Mouse (Mus musculus) spleen, postnatal 4 days (tissue): ENCODE data around the gene Rasd2.

Source experiments
- DNase-seq, 2 experiments: peaks; one replicate each; pipeline ENCODE4 v3.0.0; 2022; ENCODE audit warnings: low spot score in 2 of 2

The Rasd2 gene

DNA sequence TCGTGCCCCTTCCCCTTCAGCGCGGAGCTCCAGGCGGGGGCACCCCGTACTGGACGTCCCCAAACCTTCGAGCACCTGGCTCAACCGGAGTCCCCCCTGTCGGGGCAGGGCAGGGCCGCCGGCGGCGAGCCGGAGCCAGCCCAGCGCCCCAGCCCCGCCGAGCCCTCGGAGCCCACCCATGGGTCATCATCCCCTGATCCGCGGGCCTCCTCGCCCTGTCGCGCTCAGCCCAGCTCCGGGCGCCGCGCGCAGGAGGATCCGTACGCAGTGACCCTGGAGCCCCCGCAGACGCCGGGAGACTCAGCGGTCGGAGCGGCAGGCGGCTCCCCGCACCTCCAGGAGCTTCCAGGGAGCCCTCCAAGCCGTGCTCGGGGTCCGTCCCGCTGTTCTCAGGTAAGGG, at the start of gene Rasd2:
Gene Rasd2, plus strand, starts transcription at position 259 of the 400 bp plus-strand sequence.
- no peak for DNase-seq

DNA sequence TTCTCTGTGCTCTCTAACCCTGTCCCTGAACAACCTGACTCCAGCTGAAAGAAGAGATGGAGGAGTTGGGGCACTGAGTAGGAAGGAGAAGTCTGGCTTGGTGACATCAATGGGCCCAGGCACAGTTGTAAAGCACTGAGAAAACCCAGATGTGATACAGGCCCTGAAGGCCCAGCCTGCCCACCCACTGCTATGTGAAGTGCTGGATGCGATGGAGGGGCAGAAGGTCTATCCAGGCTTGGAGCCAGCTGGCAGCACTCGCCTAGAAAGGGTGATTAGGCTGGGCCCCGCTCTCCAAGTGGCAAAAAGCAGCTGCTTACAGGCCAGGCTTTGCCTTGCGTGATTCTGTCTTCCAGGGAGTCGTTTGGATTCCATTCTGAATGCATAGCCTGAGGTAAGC, 44.4 kb upstream of the Rasd2 start:
- no peak for DNase-seq

DNA sequence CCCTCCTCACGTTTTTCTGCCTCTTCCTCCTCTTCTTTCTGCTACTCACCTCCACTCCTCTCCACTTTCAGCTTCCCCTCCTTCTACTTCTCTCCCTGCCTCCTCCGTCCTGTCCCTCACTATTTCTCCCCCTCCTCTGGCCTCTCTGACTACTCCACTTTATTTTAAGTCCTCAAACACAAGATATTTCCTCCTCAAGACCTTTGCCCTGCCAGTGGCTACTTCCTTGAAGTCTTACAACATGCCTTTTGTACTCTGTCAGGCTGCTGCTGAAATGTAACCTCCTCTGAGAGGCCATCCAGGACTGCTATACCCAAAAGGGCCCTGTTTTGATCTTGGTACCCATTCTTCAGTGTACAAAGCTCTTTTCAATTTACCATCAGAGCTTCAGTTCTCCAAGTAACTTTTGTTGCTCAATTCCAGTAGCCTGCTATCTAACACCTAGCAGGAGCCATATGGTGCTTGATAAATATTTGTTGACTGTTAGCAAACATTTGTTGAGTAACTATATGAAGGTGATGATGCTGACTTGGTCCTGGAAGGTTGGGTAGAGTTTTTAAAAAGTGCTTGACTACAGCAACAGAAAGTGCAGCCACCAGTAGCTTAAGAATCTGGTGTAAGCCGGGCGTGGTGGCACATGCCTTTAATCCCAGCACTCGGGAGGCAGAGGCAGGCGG, 41.6 kb upstream of the Rasd2 start:
- DNase-seq: no peak

DNA sequence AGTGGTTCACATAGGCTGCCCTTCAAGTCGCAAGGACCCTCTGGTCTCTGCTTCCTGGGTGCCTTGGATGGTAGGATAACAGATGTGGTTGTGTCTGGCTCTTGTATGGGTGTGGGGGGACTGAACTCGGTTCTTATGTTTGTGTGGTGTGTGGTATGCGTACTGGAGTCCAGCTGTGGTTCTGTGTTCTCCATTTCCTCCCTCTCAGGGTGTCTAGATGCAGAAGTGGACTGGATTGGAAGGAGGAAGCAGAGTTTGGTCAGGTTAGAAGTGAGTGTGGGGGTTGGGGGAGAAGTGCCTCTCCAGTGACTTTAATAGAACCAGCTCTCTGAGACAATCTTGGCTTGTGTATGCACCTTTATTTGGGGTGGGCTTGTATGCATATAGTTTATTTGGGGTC, 20.7 kb upstream of the Rasd2 start:
- DNase-seq: no peak

DNA sequence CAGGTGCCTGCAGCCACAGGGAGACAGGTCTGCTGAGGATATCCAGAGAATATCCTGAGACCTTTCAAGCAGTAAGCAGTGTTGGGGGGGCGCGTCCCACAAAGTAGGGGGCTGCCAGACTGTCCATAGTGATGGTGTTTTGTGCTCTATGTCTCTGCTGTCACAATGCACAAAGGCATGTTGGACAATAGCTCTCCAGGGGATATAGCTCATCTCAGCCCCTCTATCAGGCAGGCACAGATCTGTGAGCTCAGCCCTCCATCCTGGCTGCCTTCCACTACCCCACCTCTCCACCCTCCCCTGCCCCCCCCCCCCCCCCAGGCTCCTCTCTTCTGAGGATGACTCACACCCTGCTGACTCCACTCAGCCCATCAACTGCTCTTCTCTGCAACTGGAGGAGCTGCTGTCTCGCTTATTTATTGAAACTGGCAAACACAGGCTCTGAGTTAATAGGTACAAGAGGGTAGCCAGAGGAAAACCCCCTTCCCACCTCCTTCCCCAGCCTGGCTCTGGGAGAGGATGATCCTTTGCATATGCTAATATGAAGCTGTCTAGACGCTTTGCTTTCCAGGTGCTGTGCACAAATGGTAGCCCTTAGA, 19.2 kb upstream of the Rasd2 start:
- no peak for DNase-seq

DNA sequence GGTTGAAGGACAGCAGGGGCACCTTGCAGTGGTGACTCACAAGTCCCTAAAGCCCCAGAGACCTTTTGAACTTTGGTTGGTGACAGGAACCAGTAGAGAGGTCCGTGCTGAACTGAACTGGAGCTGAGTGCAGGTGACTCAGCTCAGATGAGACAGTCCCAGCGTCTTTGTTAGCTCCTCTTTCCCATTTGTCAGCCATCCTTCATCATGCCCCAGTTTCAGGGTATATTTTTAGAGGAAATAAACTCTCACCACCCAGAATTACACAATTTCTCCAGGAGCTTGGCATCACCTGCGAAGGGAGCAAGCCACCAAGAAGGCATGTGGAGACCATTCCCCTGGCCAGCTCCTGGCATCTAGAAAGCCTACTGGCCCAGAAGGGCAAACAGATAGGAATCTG, 16.6 kb upstream of the Rasd2 start:
- DNase-seq: no peak

DNA sequence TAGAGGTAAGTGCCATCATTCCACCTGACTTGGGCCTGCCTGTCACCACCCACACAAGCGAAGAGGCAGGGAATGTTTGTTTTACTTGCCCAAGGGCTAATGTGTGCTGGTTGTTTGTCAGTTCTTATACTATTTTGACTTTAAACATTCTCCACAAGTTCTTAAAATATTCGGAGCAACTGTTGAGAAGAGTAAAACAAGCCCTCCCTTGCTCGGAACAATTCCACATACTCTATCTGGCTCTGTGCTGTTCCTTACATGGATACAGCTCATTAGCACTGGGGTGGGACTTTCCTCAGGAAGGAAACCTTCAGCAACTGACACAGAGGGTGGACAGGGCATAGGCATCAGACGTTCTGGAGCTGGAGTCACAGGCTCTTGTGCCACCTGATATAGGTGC, 15.9 kb upstream of the Rasd2 start:
- no peak for DNase-seq

DNA sequence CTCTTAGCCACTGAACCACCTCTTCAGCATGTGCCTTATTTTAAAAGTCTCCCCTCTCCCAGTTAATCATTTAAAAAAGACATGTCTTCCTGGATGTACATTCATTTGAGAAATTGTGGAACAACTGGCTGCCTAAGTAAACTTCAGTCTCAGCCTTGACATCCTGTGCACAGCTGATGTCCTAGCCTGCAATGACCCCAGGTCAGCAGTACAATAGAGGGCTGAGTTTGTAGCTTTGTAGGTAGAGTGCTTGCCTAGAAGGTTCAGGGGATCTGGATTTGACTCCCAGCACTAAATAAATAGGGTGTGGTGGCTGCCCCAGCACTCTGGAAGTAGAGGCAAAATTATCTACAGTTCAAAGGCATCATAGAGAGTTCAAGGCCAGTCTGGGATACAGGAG, 15.4 kb upstream of the Rasd2 start:
- DNase-seq: no peak

DNA sequence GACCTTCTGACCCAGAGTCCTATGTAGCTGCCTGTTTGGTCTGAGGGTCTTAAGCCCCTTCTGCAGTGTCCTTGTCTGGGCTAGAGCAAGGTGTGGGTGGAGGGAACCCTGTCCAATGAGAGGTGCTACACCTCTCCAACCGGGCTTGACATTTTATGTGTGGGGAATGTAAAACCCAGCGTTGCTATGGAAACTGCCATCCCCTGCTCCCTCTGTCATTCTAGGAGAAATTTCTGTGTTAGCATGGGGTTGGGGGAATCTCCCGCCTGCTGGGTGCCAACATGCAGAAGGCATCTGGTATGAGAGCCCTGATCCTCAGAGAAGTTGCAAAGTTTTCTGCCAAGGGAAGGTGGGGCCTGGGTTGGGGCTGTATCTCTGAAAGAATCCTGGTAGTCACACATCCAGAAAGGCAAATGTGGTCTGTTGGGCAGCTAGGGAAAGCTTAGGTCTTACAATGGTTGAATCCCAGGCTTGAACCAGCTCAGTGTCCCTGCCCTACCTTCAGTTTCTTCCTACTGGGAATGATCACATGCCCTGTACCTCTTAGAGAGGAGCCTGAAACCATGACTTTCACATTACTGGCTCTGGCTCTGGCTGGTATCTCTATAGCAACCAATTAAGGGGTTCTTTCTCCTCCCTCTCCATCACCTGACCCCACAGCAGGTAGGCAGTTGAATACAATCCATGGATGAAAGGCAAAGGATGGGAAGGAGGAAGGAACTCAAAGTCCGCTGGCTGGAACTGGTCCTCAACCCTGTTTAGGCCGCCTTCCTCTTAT, 14.6 kb upstream of the Rasd2 start:
- DNase-seq: no peak

DNA sequence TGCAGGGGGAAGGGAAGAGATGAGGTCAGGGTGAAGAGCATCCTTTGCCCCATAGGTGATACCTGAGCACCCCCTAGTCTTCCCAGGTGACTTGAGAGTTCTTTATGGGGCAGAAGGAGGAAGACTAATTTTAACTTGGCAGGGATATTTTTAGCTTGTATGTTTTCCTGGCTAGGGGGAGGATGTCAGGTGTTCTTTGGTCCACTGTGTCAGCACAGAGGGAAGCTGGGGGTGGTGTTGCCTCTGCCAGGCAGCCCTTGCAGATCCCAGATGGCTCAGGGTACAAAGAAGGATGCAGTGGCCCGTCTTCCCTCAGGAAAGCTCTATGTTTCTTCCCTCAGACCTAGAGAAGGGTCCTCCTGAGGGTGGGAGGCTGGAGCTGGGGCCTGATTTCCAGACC, 13.8 kb upstream of the Rasd2 start:
- DNase-seq: no peak

DNA sequence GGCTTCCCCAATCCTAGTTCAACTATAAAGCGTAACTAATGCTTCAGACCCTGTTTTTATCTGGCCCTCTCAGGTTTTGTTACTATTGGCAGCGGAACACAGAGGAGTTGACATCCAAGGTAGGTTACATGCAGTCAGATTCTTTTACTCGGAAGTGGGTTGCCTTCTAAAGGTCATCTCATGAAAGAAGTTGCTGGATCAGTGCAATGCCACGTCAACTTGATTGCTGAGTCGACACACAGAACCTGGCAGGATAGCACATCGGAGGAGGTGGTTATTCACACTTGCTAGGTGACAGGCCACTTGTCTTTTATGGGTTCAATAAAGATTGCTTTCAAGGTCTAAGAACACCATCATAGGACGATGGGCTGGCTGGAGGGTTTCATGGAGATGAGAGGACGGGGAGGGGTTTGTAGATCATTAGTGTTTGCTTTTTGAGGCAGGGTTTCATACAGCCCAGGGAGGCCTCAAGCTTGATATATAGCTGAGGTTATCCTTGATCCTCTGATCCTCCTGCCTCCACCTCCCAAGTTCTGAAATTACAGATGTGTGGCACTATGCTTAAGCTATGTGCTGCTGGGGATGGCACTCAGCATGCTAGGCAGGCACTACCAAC, 11.6 kb upstream of the Rasd2 start:
- no peak for DNase-seq

DNA sequence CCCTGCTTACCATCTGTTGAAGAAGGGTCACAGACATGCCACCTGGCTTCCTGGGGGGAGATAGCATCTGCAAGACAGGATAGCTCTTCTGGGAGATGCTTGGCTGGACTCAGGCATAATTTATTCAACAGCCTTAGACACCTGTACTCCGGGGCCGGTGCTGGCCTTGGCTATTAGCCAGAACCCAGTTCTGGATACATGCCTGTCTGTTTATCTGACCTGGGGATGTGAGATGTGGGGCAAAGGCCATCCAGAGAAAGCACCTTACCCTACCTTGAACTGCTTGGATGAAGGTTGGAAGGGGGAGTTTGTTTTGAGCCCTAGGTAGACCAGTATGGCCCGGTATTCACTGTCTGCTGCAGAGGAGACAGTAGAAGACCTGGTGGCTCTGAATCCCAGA, 10.8 kb upstream of the Rasd2 start:
- DNase-seq: no peak

DNA sequence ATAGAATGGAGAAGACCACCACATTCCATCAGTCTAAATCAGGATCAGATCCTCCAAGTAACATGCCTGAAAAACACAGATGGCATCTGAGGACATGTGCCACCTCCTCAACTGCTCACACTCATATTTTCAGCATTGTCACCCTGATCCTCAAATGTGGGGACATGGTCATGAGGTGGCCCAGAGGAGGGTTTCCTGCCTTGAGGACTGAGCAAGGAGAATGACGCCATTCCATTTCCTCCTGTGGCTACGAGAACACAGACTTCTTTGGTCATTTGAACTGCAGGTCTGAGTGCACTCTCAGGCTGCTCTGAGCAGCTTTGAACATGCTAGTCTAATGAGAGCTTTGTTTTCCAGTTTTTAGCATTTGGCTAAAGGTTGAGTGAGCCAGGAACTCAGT, 10.3 kb upstream of the Rasd2 start:
- DNase-seq: no peak

DNA sequence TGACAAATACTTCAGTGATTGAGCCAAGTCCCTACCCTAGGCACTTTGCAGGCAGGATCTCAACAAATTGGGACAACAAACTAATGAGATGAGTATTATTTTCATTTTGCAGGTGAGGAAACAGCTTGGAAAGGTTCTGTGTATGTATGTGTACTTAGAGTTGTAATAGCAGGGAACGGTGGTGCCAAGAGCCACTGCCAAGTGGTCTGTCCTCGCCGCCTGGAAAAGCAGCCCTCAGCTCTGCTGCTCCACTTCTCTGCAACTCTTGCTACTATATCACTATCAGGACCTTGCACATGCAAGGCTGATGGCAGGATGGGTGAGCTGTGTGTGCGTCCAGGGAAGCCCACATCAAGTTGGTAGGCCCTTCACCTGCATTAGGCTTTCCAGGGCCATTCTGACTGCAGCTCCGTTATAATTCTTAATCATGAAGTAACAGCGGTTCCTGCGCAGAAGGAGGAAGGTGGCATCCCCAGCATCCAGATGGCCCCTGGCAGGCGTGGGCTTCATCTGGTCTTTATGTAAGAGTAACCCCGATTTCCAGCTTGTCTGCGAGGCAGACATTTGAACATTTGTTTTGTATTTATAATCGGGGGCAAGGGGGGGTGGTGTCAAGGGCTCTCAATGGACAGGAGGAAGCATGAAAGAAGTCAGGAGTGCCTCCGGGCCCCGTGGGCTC, 9.4 kb upstream of the Rasd2 start:
- DNase-seq: no peak

DNA sequence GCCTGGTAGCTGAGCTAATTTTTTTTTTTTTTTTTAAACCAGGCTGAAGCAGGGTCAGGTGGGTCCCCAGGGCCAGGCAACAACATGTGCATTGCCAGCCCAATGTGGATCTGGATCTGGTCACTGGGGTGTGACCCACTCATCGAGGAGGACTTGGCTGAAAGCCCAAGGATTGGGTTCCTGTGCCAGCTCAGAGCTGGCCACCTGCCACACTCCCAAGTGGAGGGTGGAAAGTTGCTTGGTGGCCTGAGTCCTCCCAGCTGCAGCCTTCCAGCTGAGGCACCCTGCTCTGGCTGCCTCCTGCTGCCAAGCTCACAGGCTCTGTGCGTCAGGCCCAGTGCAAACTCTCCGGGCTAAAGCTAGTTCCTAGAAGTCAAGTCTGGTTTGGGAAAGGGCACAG, 2.3 kb upstream of the Rasd2 start:
- DNase-seq: no peak

DNA sequence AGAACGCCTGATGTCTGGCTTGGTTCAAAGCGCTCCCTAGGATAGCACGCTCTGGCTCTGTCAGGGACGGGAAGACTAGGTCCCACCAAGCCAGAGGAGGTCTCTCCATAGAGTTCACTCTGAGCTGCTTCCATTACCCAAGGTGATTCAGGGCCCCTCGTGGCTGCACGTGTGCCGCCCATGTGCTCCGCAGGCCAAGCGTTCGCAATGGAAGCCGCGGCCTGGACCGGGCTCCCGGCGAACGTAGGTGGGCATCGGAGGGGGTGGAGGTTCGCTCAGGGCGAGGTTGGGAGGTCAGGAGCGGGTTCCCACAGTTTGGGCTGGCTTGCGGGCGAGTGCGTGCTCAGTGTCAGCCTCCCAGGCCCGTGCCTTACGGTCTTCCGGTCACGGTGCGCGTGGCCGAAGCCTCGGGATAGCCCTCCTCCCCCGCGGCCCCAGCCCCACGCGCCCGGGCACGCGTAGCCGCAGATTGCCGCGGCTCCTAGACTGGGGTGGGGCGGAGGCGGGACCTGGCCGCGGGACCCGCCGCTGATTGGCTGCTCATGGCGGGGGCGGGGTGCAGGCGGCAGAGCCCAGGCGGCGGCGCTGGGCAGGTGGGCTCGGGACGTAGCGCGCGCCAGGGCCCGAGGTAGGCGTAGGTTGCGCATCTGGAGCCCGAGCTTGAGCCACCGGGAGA, 975 bp upstream of the Rasd2 start:
- DNase-seq: peak; percentile 66 to 84

DNA sequence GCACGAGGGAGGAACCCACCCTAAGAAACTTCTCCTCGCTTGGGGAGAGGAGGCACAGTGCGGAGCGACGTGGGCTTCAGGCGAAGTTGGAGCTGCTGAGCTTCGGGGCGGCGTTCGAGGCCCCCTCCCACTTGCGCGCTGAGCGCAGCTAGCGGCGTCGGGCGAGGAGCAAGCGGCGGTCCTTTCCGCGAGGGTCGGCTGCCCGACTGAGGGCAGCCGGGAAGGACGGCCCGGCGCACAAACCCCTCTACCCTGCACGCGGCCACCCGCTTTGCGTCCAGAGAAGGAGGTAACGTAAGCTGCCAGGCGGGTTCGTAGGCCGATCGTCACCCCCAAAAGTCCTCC, 465 bp upstream of the Rasd2 start:
- DNase-seq: no peak

DNA sequence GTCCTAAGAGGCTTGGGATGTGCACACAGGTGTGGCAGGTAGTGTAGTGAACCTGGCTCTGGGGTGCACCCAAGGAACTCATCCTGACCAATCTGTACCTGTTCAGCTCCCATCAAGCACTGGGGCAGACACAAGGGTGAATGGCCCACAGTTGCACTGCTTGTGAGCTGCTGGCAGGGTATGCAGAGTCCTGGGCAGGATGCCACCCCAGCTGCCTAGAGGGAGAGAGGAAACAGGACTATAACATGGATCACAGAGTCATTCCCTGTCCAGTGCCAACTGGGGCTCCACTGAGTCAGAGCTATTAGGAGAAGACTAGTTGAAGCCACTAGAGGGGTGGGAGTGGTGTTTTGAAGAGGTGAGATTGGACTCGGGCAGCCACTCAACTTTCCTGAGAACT, 1.3 kb downstream of the Rasd2 start:
- no peak for DNase-seq

DNA sequence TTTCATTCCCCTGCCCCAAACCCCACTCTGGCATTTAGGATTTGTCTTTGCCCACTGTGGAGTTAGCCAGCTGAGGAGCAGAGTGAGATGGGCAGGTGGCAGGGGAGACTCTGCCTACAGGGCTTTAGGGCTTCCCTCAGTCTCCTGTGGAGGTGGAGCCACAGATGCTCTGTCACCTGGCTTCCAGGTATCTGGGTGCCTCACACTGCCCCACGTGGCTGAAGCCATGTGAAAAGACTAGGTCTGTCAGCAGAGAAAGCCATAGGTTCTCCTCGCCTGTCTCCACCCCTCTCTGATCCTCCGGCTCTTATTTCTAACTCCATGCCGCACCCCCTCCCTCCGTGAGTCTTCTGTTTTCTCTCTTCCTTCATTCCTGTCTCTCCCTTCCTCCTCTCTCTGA, 2.2 kb downstream of the Rasd2 start:
- DNase-seq: no peak

DNA sequence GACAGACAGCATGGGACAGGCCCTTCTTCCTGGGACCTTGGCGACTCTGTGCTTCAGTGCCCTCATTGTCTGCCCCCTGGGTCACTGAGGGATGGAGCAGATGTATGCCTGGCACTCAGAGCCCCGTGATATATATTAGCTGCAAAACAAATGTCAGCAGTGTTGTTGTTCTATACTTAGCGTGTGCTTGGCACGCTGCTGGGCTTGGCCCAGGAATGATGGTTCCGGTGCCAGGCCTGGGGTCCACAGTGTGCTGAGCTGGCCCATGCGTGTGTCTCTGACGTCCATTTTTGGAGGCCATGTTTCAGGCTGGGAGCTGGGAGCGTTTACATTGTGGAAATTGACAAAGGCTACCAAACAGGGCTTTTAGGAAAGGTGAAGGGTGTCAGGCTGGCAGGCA, 3.1 kb downstream of the Rasd2 start:
- DNase-seq: no peak

DNA sequence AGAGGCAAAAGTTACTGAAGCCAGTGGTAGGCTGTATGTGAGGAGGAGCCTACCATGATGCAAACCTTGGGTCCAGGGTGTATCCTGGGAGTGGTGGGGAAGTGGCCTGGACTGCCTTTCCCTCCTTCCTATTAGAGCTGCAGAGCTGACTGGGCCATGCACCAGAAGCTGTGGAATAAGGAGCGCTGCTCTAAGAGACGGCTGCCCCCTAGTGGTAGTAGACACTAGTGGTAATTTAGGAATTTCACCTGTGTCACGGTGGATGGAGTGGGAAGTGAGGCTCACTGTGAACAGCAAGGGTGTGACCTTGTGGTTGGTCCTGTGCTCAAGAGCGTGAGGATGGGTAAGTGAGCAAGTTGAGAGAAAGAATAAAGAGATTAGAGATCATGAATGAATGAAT, 4.2 kb downstream of the Rasd2 start:
- DNase-seq: peak; percentile 46 to 72
